Mouse (Mus musculus): ENCODE data around the gene Pkp1. TPM values are rescaled to one million over a fixed set of nuclear protein-coding genes. Genes with fewer than 3 reads are reported as not detected.

Pkp1 gene
- total and polyA plus RNA-seq, 3 experiments = not detected

- no peak for DNase-seq
Measured at GRCm38 (mm10) chr1:135857137-135857775, 61.8 kb downstream of the Pkp1 start.

- no peak for DNase-seq
Measured at GRCm38 (mm10) chr1:135856070-135856469, 62.9 kb downstream of the Pkp1 start.

DNA sequence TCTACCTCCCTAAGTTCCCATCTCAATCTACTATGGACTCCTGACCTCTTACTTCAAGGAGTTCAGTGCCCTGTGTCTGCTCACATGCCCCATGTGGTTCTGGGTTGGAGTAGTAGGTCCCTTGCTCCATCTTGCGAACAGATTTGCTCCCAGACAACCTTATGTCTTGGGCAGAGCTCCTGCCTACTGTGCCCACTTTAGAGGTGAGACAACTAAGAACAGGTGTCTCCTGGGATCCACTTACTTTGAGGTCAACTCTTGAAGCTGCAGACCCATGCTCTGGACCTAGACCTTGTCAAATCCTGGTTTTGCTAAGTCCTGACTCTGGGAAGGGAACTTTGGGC is 63.7 kb downstream of the Pkp1 start:
- no peak for DNase-seq

DNA sequence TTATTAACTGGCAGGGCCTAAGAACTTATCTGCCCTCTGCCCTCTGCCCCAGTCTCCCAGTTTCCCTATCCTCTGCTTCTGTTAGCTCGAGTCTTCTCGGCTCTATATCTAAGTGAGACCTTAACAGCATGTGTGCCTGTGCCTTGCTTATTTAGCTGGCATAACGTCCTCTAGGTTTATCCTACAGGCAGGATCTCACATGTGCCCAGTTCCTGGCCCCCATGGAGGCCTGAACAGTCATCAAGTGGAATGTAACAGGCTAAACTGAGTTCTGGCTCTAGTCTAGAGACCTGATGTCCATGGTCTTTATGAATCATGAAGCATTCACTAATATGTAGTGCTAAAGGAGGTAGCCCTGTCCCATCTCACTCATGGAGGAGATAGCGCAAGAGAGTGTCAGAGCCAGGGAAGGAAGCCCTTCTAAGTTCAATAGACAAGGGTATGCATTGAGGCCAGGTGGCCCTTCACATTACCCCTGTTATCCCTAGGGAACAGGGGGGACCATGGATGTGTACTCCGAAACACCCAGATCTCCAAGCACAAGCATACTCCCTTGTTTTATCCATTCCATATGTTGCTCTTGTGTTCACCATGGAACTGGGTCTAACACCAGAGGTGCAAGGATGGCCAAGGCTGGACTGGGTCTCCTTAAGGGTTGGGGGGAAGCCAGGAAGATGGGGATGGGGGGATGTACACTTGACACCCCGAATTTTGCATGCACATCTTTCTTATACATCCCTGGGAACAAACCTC is 64.2 kb downstream of the Pkp1 start:
- DNase-seq = no peak

GRCm38 (mm10) chr1:135853200-135853599 is 65.8 kb downstream of the Pkp1 start:
- no peak for DNase-seq

DNA sequence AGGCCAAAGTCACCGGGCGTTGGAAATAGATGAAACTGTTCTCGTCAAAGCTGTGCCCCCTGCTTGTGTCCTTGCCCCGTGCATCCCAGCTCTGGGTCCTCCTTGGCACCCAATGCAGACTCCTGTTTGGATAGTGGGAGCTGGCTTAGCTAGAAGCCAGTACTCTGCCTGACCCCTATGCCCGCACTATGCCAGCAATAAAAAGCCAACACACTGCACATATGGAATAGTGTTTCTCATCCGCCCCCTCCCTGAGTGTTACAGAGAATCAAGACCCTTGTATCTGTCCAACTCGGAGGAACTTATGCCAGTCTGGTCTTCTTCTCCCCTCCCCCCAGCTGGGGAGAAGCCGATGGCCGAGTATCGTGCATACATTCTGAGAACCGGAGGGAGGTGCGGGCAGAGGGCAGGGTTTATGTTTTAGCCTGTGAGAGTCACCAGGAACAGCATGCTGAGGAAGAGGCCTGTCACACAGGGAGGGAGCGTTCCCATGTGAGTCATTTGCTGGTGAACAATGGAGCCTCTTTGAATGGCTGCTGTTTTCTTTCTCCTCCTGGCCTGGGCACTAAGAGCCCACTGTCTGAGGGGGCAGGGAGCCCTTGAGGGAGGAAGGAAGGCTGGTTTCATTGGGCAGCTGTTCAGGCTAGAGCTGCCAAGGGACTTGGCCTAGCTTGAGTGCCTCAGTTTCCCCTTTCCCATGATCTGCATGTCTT is 66.8 kb downstream of the Pkp1 start:
- DNase-seq = no peak

- DNase-seq = peak; percentile 43
Measured at GRCm38 (mm10) chr1:135850722-135851512, 68.1 kb downstream of the Pkp1 start.

- DNase-seq = no peak
Measured at GRCm38 (mm10) chr1:135847611-135848351, 71.2 kb downstream of the Pkp1 start.

GRCm38 (mm10) chr1:135847139-135847562 is 71.9 kb downstream of the Pkp1 start:
- DNase-seq = peak; percentile 33

GRCm38 (mm10) chr1:135846632-135847031 is 72.4 kb downstream of the Pkp1 start:
- DNase-seq = no peak

DNA sequence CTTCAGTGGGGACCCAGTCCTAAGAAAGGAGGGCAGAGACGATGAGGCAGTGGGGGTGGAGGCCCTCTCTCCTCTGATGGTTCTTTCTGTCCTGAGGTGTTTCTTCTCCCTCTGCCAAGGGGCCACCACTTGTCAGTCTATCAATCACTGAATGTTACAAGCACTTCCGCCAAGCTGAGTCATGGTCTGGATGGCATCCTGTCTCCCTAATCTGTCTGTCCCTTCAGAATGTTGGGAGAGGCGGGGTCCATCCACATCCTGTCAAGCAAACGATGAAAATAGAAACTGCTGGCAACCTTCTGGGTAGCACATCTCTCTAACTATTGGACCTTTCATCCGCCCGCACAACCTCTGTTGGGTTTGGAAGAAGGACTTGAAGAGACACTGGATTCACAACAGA is 74.5 kb downstream of the Pkp1 start:
- peak; percentile 14 for DNase-seq

DNA sequence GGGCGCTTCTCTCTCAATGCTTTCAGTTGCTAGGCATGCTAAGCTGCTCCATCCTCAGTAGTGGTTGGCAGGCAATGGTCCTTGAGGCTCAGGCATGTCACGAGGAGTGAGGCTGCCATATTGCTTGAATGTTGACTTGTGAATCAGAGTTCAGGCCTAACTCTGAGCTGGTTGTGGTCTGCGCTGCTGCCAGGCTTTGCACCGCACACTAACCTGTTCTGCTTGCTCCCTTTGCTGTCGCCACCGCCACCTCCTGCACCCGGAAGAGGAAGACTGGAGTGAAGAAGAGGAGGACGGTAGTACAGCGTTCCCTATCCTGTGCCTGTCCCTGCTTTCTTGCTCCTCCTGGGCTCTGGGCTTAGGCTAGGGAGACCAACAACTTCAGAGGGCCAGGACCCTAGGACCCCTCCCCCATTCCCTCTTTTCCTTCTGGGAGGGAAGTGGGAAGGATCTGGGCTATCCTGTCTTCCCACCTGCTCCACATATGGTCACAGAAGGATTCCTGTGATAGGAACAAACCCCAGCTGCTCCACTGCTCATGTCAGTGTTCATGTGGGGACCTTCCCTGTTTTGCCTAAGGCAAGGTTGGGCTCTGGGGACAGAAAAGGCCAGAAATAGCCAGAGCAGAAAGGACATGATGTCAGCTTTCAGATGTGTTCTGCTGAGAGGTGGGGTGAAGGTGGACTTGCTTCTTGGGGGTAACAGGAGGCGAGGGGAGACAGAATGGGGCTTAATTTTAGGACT is 75.3 kb downstream of the Pkp1 start:
- DNase-seq = no peak

- no peak for DNase-seq
Measured at GRCm38 (mm10) chr1:135840675-135841395, 78.2 kb downstream of the Pkp1 start.

- DNase-seq = no peak
Measured at GRCm38 (mm10) chr1:135839065-135839464, 79.9 kb downstream of the Pkp1 start.

- DNase-seq = no peak
Measured at GRCm38 (mm10) chr1:135838626-135839025, 80.4 kb downstream of the Pkp1 start.

DNA sequence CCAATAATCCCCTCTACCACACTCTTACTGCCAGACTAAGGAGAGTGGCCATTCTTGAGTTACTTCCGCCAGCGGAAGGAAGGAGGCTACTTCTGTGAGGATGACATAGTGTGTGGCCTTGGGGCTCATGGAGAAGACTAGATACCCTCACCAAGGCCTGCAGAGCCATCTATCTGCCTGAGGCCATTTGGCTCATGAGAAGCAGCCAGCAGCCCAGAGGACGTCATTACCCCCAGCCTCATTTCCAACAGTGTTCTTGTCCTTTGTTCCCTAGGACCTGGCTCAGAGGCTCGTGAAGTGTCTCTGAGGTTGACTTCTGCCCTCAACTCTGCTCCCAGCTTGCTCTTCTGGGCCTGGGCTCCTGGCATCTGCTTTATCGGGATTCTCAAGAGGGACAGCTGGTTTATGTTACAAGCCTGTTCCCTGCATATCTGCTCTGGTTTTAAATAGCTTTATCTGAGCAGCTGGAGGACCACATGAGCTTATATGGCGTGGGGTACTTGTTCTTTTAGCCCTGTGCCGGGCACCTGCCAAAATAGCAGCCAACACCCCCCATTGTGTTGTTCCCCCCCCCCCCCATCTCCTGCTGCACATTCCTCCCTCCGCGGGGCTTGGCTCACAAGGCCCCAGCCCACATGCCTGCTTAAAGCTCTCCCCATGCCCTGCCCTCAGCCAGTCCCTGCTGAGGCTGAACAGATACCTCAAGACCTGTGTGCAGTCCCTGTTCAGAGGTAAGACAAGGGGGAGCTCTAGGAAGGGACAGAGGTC is 83.1 kb downstream of the Pkp1 start, which contains the start of gene Tnnt2:
Gene Tnnt2 (plus strand): TSS at position 639 of the 768 bp plus-strand sequence.
- no peak for DNase-seq

GRCm38 (mm10) chr1:135834983-135835382 is 84.0 kb downstream of the Pkp1 start:
- DNase-seq = no peak

- no peak for DNase-seq
Measured at GRCm38 (mm10) chr1:135834206-135834859, 84.7 kb downstream of the Pkp1 start.

GRCm38 (mm10) chr1:135828918-135829317 is 90.1 kb downstream of the Pkp1 start:
- peak; percentile 24 for DNase-seq
